Mouse (Mus musculus): ENCODE data around the gene Ubl7. TPM values are rescaled to one million over a fixed set of nuclear protein-coding genes. Genes with fewer than 3 reads are reported as not detected.
"Not testable (repeated sequence)": the region's sequence is repeated elsewhere in the genome, so short reads cannot be mapped to it uniquely, and the experiment has no call there.

Ubl7 gene
- 67.3 and 71.9 TPM in 2 replicates for polyA plus RNA-seq (2012; ENCODE audit: insufficient read depth, insufficient read length, missing spikeins)

- H3K4me3 ChIP-seq (ENCODE audit: insufficient read depth, low read depth, low read length), result peak within 1 kb of the TSS; percentile 100
- H3K4me1 ChIP-seq (ENCODE audit: control insufficient read depth, insufficient read depth, insufficient read length, low read length), result peaks cover 6% of the 10 kb centered on the region; the same call in 1 of the 2 replicates
- peak within 1 kb of the TSS; percentile 90 for H3K27ac ChIP-seq (replicated peaks; ENCODE audit: low read depth, low read length)
Observed at GRCm38 (mm10) chr9:57910254-57911160, at the start of gene Ubl7. Gene Ubl7, plus strand, starts transcription at chr9:57910979.

GRCm38 (mm10) chr9:57861951-57862471, 48.8 kb upstream of the Ubl7 start:
- H3K4me1 ChIP-seq (ENCODE audit: control insufficient read depth, insufficient read depth, insufficient read length, low read length), result no peaks in the 10 kb centered on the region
- no peak overlapping the region for H3K4me3 ChIP-seq (ENCODE audit: insufficient read depth, low read depth, low read length)
- no peak overlapping the region for H3K27ac ChIP-seq (replicated peaks; ENCODE audit: low read depth, low read length)

- Histone ChIP-seq H3K27ac (replicated peaks; ENCODE audit: low read depth, low read length) (no peak overlapping the region), H3K4me3 (ENCODE audit: insufficient read depth, low read depth, low read length) (no peak overlapping the region), H3K4me1 (ENCODE audit: control insufficient read depth, insufficient read depth, insufficient read length, low read length) (no peaks in the 10 kb centered on the region)
Observed at GRCm38 (mm10) chr9:57864336-57864735, 46.4 kb upstream of the Ubl7 start.

GRCm38 (mm10) chr9:57866530-57866929, 44.2 kb upstream of the Ubl7 start:
- H3K4me3 ChIP-seq (ENCODE audit: insufficient read depth, low read depth, low read length), result no peak overlapping the region
- H3K4me1 ChIP-seq (ENCODE audit: control insufficient read depth, insufficient read depth, insufficient read length, low read length), result no peaks in the 10 kb centered on the region
- no peak overlapping the region for H3K27ac ChIP-seq (replicated peaks; ENCODE audit: low read depth, low read length)

GRCm38 (mm10) chr9:57867236-57867635, 43.5 kb upstream of the Ubl7 start:
- H3K4me1 ChIP-seq (ENCODE audit: control insufficient read depth, insufficient read depth, insufficient read length, low read length), result no peaks in the 10 kb centered on the region

GRCm38 (mm10) chr9:57867880-57868279, 42.9 kb upstream of the Ubl7 start:
- Histone ChIP-seq H3K4me1 (ENCODE audit: control insufficient read depth, insufficient read depth, insufficient read length, low read length) (no peaks in the 10 kb centered on the region), H3K4me3 (ENCODE audit: insufficient read depth, low read depth, low read length) (no peak overlapping the region), H3K27ac (replicated peaks; ENCODE audit: low read depth, low read length) (no peak overlapping the region)

More at GRCm38 (mm10) chr9:57867236-57867635, 43.5 kb upstream of the Ubl7 start:
- Histone ChIP-seq H3K4me3 (ENCODE audit: insufficient read depth, low read depth, low read length) (no peak overlapping the region), H3K27ac (replicated peaks; ENCODE audit: low read depth, low read length) (no peak overlapping the region)

- Histone ChIP-seq H3K4me3 (ENCODE audit: insufficient read depth, low read depth, low read length) (no peak overlapping the region), H3K27ac (replicated peaks; ENCODE audit: low read depth, low read length) (no peak overlapping the region), H3K4me1 (ENCODE audit: control insufficient read depth, insufficient read depth, insufficient read length, low read length) (no peaks in the 10 kb centered on the region)
Observed at GRCm38 (mm10) chr9:57868767-57869166, 42.0 kb upstream of the Ubl7 start.

GRCm38 (mm10) chr9:57870273-57870816, 40.4 kb upstream of the Ubl7 start:
- Histone ChIP-seq H3K4me3 (ENCODE audit: insufficient read depth, low read depth, low read length) (no peak overlapping the region), H3K4me1 (ENCODE audit: control insufficient read depth, insufficient read depth, insufficient read length, low read length) (no peaks in the 10 kb centered on the region), H3K27ac (replicated peaks; ENCODE audit: low read depth, low read length) (no peak overlapping the region)

- no peaks in the 10 kb centered on the region for H3K4me1 ChIP-seq (ENCODE audit: control insufficient read depth, insufficient read depth, insufficient read length, low read length)
- H3K27ac ChIP-seq (replicated peaks; ENCODE audit: low read depth, low read length), result no peak overlapping the region
- no peak overlapping the region for H3K4me3 ChIP-seq (ENCODE audit: insufficient read depth, low read depth, low read length)
Observed at GRCm38 (mm10) chr9:57874134-57874533, 36.6 kb upstream of the Ubl7 start.

- H3K27ac ChIP-seq (replicated peaks; ENCODE audit: low read depth, low read length), result no peak overlapping the region
- H3K4me1 ChIP-seq (ENCODE audit: control insufficient read depth, insufficient read depth, insufficient read length, low read length), result no peaks in the 10 kb centered on the region
- H3K4me3 ChIP-seq (ENCODE audit: insufficient read depth, low read depth, low read length), result no peak overlapping the region
Observed at GRCm38 (mm10) chr9:57874994-57875393, 35.8 kb upstream of the Ubl7 start.

GRCm38 (mm10) chr9:57879213-57879612, 31.6 kb upstream of the Ubl7 start:
- H3K4me1 ChIP-seq (ENCODE audit: control insufficient read depth, insufficient read depth, insufficient read length, low read length), result no peaks in the 10 kb centered on the region
- no peak overlapping the region for H3K27ac ChIP-seq (replicated peaks; ENCODE audit: low read depth, low read length)
- H3K4me3 ChIP-seq (ENCODE audit: insufficient read depth, low read depth, low read length), result no peak overlapping the region

- Histone ChIP-seq H3K27ac (replicated peaks; ENCODE audit: low read depth, low read length) (no peak overlapping the region), H3K4me1 (ENCODE audit: control insufficient read depth, insufficient read depth, insufficient read length, low read length) (no peaks in the 10 kb centered on the region), H3K4me3 (ENCODE audit: insufficient read depth, low read depth, low read length) (no peak overlapping the region)
Observed at GRCm38 (mm10) chr9:57880278-57880677, 30.5 kb upstream of the Ubl7 start.

- not testable (repeated sequence) for H3K27ac ChIP-seq (replicated peaks; ENCODE audit: low read depth, low read length); H3K4me3 ChIP-seq (ENCODE audit: insufficient read depth, low read depth, low read length); H3K4me1 ChIP-seq (ENCODE audit: control insufficient read depth, insufficient read depth, insufficient read length, low read length)
Observed at GRCm38 (mm10) chr9:57881781-57882180, 29.0 kb upstream of the Ubl7 start.

GRCm38 (mm10) chr9:57883413-57883812, 27.4 kb upstream of the Ubl7 start:
- Histone ChIP-seq H3K27ac (replicated peaks; ENCODE audit: low read depth, low read length) (no peak overlapping the region), H3K4me3 (ENCODE audit: insufficient read depth, low read depth, low read length) (no peak overlapping the region)

GRCm38 (mm10) chr9:57888119-57888518, 22.7 kb upstream of the Ubl7 start:
- Histone ChIP-seq H3K27ac (replicated peaks; ENCODE audit: low read depth, low read length) (no peak overlapping the region), H3K4me1 (ENCODE audit: control insufficient read depth, insufficient read depth, insufficient read length, low read length) (no peaks in the 10 kb centered on the region), H3K4me3 (ENCODE audit: insufficient read depth, low read depth, low read length) (no peak overlapping the region)

More at GRCm38 (mm10) chr9:57883413-57883812, 27.4 kb upstream of the Ubl7 start:
- no peaks in the 10 kb centered on the region for H3K4me1 ChIP-seq (ENCODE audit: control insufficient read depth, insufficient read depth, insufficient read length, low read length)

All from brown adipose tissue, adult 24 weeks (tissue).